Mouse (Mus musculus): ENCODE measurements at regions not wholly inside any gene's neighbourhood (a gene's known extent, or its start where the extent isn't known, plus 50 kb on each side); places are given as distances from the start of the nearest gene placed in this dataset.
"Not testable (repeated sequence)": the region's sequence is repeated elsewhere in the genome, so short reads cannot be mapped to it uniquely, and the experiment has no call there.

DNA sequence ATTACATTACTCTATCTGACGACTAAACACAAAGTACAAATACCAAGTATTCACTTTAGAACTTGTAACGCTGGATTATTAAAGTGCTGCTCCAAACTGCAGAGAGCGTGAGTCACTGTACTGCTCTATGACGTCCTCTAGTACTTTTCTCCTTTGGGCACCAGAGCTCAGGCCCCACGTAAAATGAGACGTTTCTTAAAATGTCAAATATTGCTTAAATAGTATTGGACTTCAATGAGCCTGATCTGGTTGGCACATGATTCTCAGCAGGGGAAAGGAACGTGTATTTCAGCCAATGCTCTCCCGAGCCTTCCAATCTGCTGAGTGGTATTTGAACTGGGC lies 175.8 kb upstream of the Klf14 start:
- Histone ChIP-seq H3K27ac (ENCODE audit: low read depth, low read length) (no peak overlapping the region), H3K4me3 (ENCODE audit: low read length) (no peak overlapping the region), H3K9me3 (ENCODE audit: control insufficient read depth, low read length) (peaks cover 7% of the 10 kb centered on the region; the same call in 1 of the 2 replicates), H3K27me3 (ENCODE audit: control insufficient read depth, insufficient read depth, low read length) (no peaks in the 10 kb centered on the region), H3K9ac (ENCODE audit: low read depth, low read length) (no peak overlapping the region), H3K4me2 (replicated peaks; ENCODE audit: low read depth, low read length) (no peak overlapping the region), H3K36me3 (ENCODE audit: control insufficient read depth, insufficient read depth, low read length) (no peaks in the 10 kb centered on the region), H3K4me1 (ENCODE audit: control insufficient read depth, insufficient read depth, low read length) (no peaks in the 10 kb centered on the region)
- WGBS = 87% methylated on average over 8 of the region's 8 CpGs
- ATAC-seq (ENCODE audit: low FRiP score, low TSS enrichment) = no peak

- H3K36me3 ChIP-seq (ENCODE audit: control insufficient read depth, insufficient read depth, low read length) = no peaks in the 10 kb centered on the region
- H3K4me3 ChIP-seq (ENCODE audit: low read length) = no peak overlapping the region
- no peaks in the 10 kb centered on the region for H3K4me1 ChIP-seq (ENCODE audit: control insufficient read depth, insufficient read depth, low read length)
- WGBS = 72% methylated on average over 6 of the region's 6 CpGs
- H3K9me3 ChIP-seq (ENCODE audit: control insufficient read depth, low read length) = peaks cover 7% of the 10 kb centered on the region; the same call in 1 of the 2 replicates
- no peak overlapping the region for H3K27ac ChIP-seq (ENCODE audit: low read depth, low read length)
- no peak overlapping the region for H3K9ac ChIP-seq (ENCODE audit: low read depth, low read length)
- ATAC-seq (ENCODE audit: low FRiP score, low TSS enrichment) = no peak
- no peaks in the 10 kb centered on the region for H3K27me3 ChIP-seq (ENCODE audit: control insufficient read depth, insufficient read depth, low read length)
- no peak overlapping the region for H3K4me2 ChIP-seq (replicated peaks; ENCODE audit: low read depth, low read length)
These were observed 176.7 kb upstream of the Klf14 start for GRCm38 (mm10) chr6:31135580-31135979.

DNA sequence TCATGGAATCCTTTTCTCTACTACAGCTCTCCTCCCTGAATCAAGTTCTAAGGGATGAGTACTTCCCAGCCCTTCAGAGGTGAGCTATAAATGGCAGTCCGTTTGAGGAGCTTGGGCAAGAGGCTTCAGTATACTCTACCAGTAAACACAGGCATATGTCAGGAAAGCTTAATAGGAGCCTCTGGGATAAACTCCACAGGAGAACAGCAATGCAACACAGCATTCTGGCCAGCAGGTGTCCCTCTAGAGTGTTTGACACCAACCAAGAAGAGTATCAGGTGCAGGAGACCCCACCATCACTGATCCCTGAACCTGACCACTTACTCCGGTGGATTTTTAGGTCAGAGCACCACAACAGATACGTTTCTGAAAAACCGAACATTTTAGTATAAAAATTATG lies 178.0 kb upstream of the Klf14 start:
- H3K4me1 ChIP-seq (ENCODE audit: control insufficient read depth, insufficient read depth, low read length) = no peaks in the 10 kb centered on the region
- peaks cover 7% of the 10 kb centered on the region; the same call in 1 of the 2 replicates for H3K9me3 ChIP-seq (ENCODE audit: control insufficient read depth, low read length)
- H3K27me3 ChIP-seq (ENCODE audit: control insufficient read depth, insufficient read depth, low read length) = no peaks in the 10 kb centered on the region
- H3K4me3 ChIP-seq (ENCODE audit: low read length) = no peak overlapping the region
- H3K36me3 ChIP-seq (ENCODE audit: control insufficient read depth, insufficient read depth, low read length) = no peaks in the 10 kb centered on the region
- H3K4me2 ChIP-seq (replicated peaks; ENCODE audit: low read depth, low read length) = no peak overlapping the region
- WGBS = 64% methylated on average over 4 of the region's 4 CpGs
- no peak overlapping the region for H3K27ac ChIP-seq (ENCODE audit: low read depth, low read length)
- ATAC-seq (ENCODE audit: low FRiP score, low TSS enrichment) = 0 out of 2 replicates have a peak, but pooled peaks have one; percentile 46
- no peak overlapping the region for H3K9ac ChIP-seq (ENCODE audit: low read depth, low read length)

DNA sequence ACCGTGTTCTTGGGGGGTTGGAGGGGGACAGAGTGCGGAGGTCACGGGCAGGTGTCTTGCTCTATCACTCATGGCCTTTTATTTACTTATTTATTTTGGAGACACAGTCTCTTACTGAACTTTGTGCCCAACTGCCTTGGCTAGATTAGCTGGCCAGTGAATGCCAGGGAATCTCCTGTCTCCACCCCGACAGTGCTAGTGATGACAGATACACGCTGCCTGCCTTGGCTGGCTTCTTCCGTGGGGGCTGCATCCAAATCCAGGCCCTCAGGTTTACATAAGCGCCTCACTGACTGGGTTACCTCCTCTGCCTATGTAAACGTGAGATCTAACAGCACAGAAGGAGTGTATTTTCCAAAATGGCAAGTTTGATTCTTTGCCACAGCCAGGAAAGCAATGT lies 178.5 kb upstream of the Klf14 start:
- Histone ChIP-seq H3K27ac (ENCODE audit: low read depth, low read length) (no peak overlapping the region), H3K27me3 (ENCODE audit: control insufficient read depth, insufficient read depth, low read length) (no peaks in the 10 kb centered on the region), H3K36me3 (ENCODE audit: control insufficient read depth, insufficient read depth, low read length) (no peaks in the 10 kb centered on the region), H3K4me2 (replicated peaks; ENCODE audit: low read depth, low read length) (no peak overlapping the region), H3K4me3 (ENCODE audit: low read length) (no peak overlapping the region), H3K4me1 (ENCODE audit: control insufficient read depth, insufficient read depth, low read length) (no peaks in the 10 kb centered on the region), H3K9ac (ENCODE audit: low read depth, low read length) (no peak overlapping the region), H3K9me3 (ENCODE audit: control insufficient read depth, low read length) (peaks cover 7% of the 10 kb centered on the region; the same call in 1 of the 2 replicates)
- WGBS = 86% methylated on average over 8 of the region's 8 CpGs
- ATAC-seq (ENCODE audit: low FRiP score, low TSS enrichment) = no peak

- Histone ChIP-seq H3K4me3 (ENCODE audit: low read length) (no peak overlapping the region), H3K4me1 (ENCODE audit: control insufficient read depth, insufficient read depth, low read length) (no peaks in the 10 kb centered on the region), H3K9me3 (ENCODE audit: control insufficient read depth, low read length) (no peaks in the 10 kb centered on the region), H3K27me3 (ENCODE audit: control insufficient read depth, insufficient read depth, low read length) (no peaks in the 10 kb centered on the region; the same call in 1 of the 2 replicates), H3K36me3 (ENCODE audit: control insufficient read depth, insufficient read depth, low read length) (no peaks in the 10 kb centered on the region), H3K27ac (ENCODE audit: low read depth, low read length) (no peak overlapping the region), H3K4me2 (replicated peaks; ENCODE audit: low read depth, low read length) (no peak overlapping the region), H3K9ac (ENCODE audit: low read depth, low read length) (no peak overlapping the region)
- 90% methylated on average over 9 of the region's 9 CpGs for WGBS
- no peak for ATAC-seq (ENCODE audit: low FRiP score, low TSS enrichment)
These were observed 181.1 kb upstream of the Klf14 start for GRCm38 (mm10) chr6:31140000-31140399.

DNA sequence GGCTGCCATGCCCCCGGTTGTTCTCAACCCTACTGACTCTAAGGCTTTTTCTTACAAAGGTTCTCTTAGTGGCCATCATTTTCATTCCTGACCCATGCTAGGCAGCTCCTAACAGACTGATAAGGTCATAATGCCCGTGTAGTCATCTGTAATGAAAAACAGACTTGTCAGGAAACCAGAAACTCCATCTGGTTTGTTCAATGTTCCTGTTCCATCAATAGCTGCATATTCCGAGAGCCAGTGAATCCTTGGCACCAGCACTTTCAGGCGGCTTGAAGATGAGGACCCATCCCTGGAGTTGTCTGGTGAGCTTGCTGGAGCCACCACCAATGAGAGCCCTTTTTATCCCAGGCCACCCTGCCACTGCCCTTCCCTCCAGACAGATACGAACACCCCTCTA lies 181.7 kb upstream of the Klf14 start:
- Histone ChIP-seq H3K9ac (ENCODE audit: low read depth, low read length) (no peak overlapping the region), H3K4me3 (ENCODE audit: low read length) (no peak overlapping the region), H3K27me3 (ENCODE audit: control insufficient read depth, insufficient read depth, low read length) (no peaks in the 10 kb centered on the region; the same call in 1 of the 2 replicates), H3K36me3 (ENCODE audit: control insufficient read depth, insufficient read depth, low read length) (no peaks in the 10 kb centered on the region), H3K4me1 (ENCODE audit: control insufficient read depth, insufficient read depth, low read length) (no peaks in the 10 kb centered on the region), H3K4me2 (replicated peaks; ENCODE audit: low read depth, low read length) (no peak overlapping the region), H3K27ac (ENCODE audit: low read depth, low read length) (no peak overlapping the region), H3K9me3 (ENCODE audit: control insufficient read depth, low read length) (no peaks in the 10 kb centered on the region)
- WGBS = 84% methylated on average over 5 of the region's 5 CpGs
- no peak for ATAC-seq (ENCODE audit: low FRiP score, low TSS enrichment)

GRCm38 (mm10) chr6:31141486-31141885 lies 182.6 kb upstream of the Klf14 start:
- Histone ChIP-seq H3K4me3 (ENCODE audit: low read length) (no peak overlapping the region), H3K36me3 (ENCODE audit: control insufficient read depth, insufficient read depth, low read length) (no peaks in the 10 kb centered on the region), H3K27me3 (ENCODE audit: control insufficient read depth, insufficient read depth, low read length) (no peaks in the 10 kb centered on the region; the same call in 1 of the 2 replicates), H3K27ac (ENCODE audit: low read depth, low read length) (no peak overlapping the region), H3K4me1 (ENCODE audit: control insufficient read depth, insufficient read depth, low read length) (no peaks in the 10 kb centered on the region), H3K4me2 (replicated peaks; ENCODE audit: low read depth, low read length) (no peak overlapping the region), H3K9me3 (ENCODE audit: control insufficient read depth, low read length) (no peaks in the 10 kb centered on the region), H3K9ac (ENCODE audit: low read depth, low read length) (no peak overlapping the region)
- WGBS = 83% methylated on average over 6 of the region's 6 CpGs
- ATAC-seq (ENCODE audit: low FRiP score, low TSS enrichment) = no peak

- not testable (repeated sequence) for H3K4me1 ChIP-seq (ENCODE audit: control insufficient read depth, insufficient read depth, low read length); H3K4me3 ChIP-seq (ENCODE audit: low read length); H3K27me3 ChIP-seq (ENCODE audit: control insufficient read depth, insufficient read depth, low read length); H3K9ac ChIP-seq (ENCODE audit: low read depth, low read length); H3K27ac ChIP-seq (ENCODE audit: low read depth, low read length); H3K36me3 ChIP-seq (ENCODE audit: control insufficient read depth, insufficient read depth, low read length); ATAC-seq (ENCODE audit: low FRiP score, low TSS enrichment); H3K9me3 ChIP-seq (ENCODE audit: control insufficient read depth, low read length); H3K4me2 ChIP-seq (replicated peaks; ENCODE audit: low read depth, low read length)
- WGBS = 92% methylated on average over 15 of the region's 15 CpGs
These were observed 183.7 kb upstream of the Klf14 start for GRCm38 (mm10) chr6:31142479-31143007.

DNA sequence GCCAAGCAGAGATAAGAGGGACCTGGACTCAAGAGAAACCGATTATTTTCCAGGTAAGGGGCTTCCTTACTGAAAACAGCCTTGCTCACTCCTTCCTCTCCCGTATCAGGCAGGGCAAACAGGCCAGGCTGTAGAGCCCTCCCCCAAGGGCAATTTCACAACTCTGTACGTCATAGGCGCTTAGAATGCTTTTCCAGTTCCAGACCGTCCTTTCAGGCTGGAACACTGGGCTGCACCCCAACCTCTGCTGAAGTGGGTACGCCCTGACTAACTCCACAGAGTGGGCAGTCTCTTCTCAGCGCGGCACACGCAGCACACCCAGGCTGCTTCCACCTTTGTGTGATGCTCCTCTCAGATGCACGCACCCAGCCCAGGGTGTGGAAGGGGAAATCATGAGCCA lies 186.8 kb upstream of the Klf14 start:
- 79% methylated on average over 10 of the region's 10 CpGs for WGBS
- no peaks in the 10 kb centered on the region for H3K36me3 ChIP-seq (ENCODE audit: control insufficient read depth, insufficient read depth, low read length)
- H3K9me3 ChIP-seq (ENCODE audit: control insufficient read depth, low read length) = no peaks in the 10 kb centered on the region
- H3K4me2 ChIP-seq (replicated peaks; ENCODE audit: low read depth, low read length) = no peak overlapping the region
- no peak for ATAC-seq (ENCODE audit: low FRiP score, low TSS enrichment)
- no peak overlapping the region for H3K4me3 ChIP-seq (ENCODE audit: low read length)
- H3K27me3 ChIP-seq (ENCODE audit: control insufficient read depth, insufficient read depth, low read length) = no peaks in the 10 kb centered on the region; the same call in 1 of the 2 replicates
- H3K4me1 ChIP-seq (ENCODE audit: control insufficient read depth, insufficient read depth, low read length) = peaks cover 3% of the 10 kb centered on the region; the same call in 1 of the 2 replicates
- no peak overlapping the region for H3K27ac ChIP-seq (ENCODE audit: low read depth, low read length)
- no peak overlapping the region for H3K9ac ChIP-seq (ENCODE audit: low read depth, low read length)
